Mouse (Mus musculus) MN1 (cell line): ENCODE measurements around the gene Cab39.
"Not testable (repeated sequence)": the region's sequence is repeated elsewhere in the genome, so short reads cannot be mapped to it uniquely, and the experiment has no call there.

ENCODE experiments used
- DNase-seq: peaks from one replicate; pipeline ENCODE4 v3.0.0-alpha.2; 2016; ENCODE audit warnings: low spot score

Gene Cab39

DNA sequence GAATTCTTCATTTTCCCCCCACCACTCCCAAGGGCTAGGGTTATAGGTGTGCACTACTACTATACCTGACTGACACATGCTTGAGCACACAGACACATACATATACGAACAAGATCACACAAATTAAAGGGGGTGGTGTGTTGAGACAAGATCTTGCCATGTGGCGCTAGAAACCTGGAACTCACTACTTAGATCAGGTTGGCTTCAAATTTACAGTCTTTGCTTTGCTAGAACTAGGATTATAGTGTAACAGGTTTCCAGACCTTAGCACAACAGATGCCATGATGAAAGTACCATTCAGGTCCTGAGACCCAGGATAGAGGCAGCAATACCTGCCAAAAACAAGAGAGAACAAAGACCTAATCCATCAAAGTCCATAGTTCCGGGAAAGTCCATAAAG is 1.8 kb upstream of the Cab39 start:
- DNase-seq, result no peak

DNA sequence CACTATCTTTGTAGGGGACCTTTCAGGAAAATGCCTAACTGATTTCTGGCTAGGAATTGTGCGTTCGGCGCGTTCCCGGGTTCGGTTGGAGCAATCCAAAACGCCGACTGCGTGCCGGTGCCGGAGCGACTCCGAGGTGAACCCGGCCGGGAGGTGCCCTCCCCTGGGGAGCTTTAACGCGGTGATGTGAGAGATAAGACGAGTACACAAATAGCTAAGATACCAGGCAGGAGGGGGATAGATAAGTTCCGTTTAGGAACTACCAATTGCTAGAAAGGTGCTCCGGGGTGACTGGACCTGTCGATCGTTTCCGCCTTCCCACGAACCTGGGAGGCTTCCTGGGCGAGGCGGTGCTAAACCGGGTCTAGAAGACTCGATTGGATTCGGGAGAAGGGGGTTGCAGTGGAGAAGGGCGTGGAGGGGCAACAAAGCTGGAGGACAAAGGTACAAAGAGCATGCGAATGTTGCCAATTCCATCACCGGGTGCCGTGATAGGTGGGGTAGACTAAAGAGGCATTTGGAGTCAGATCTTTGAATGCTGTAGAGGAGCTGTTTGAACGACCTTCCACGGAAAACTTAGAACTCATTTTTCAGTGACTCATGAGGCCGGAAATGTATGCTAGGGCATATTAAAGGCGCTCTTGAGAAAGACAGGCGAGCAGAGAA is 998 bp downstream of the Cab39 start:
- DNase-seq, result peak; percentile 42

DNA sequence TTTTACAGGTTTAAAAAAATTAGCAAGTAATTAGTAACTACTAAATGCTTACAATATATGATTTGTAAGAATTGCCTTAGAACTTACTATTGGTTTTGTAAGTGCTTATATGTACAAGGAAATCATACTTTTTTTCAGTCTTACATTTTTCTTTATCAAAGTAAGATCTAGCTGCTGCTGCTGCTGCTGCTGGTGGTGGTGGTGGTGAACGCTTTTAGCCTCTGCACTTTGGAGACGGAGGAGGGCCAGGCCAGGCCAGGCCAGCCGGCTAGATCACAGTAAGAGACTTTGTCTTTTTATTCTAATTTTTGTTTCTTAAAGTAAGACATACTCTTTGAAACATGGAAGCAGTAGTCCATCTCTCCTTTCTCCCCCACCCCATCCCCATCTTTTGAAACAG is 2.0 kb downstream of the Cab39 start:
- peak; percentile 10 for DNase-seq

DNA sequence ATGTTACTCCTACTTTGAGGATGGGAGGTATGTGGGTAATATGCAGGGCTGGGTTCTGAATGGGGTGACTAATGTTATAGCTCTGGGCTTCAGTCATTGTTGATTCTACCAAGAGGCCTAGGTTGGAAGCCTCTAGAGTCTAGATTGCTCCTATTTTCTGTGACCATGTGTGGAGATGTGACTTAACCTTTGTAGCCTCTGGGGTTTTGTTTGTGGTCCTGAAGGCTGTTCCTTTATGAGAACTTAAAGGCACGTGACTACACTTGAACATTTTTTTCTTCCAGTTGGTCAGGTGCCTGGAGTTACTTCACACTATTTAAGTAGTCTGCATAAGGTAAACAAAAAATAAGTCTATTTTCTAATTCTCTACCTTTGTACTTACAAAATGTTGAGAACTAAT is 6.5 kb downstream of the Cab39 start:
- no peak for DNase-seq

DNA sequence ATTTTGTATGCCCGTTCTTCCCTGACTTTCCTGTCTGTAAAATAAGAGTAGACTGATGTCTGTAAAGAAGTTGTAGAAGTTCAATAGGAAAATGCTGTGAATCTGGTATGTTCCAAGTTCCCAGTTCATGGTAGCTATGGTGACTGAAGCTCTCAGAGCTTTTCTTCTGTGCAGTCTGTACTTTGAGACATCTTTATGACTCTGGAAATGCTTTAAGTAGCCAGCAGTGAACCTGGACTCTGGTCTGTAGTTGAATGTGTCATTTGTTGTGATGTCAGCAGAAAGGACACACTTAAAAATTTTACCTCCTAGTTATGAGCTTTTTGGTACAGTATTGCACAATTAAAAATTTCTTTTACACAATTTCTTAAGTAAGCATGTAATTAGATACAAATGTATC is 9.3 kb downstream of the Cab39 start:
- no peak for DNase-seq

DNA sequence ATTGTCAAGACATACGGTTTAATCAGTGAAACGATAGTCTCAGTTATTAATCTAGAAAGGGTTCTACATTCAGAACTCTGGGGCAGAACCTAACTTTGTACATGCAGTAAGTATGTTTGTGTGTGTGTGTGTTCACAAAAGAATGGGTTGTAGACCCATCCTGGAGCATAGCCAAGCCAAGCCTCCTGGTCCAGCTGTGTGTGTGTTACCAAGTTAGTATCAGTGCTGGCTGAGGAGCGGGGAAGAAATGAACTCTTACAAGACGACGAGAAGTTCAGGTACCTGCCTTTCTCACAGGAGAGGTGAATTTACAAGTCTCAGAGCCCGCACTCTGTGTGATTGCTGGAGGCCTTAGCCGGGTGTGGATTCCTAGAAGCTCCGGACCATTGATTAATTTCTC is 11.3 kb downstream of the Cab39 start:
- no peak for DNase-seq

DNA sequence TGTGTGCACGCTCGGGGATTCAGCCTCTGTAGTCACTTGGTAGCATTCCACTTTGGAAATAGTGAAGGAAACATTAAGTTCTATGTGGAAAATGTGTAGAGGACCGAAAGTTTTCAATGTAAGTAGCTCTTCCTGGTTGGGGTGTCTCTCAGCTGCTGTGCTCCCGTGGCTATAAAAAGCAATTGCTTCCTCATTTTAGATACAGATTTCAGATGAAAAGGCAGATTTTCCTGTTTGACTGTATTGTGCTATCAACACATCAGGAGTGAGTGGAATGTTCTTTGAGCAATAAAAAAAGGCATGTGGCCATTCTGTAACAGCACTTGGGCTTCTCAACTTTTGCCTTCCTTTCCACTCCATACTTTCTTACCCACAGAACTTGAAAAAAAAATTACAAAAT is 16.0 kb downstream of the Cab39 start:
- DNase-seq, result no peak

DNA sequence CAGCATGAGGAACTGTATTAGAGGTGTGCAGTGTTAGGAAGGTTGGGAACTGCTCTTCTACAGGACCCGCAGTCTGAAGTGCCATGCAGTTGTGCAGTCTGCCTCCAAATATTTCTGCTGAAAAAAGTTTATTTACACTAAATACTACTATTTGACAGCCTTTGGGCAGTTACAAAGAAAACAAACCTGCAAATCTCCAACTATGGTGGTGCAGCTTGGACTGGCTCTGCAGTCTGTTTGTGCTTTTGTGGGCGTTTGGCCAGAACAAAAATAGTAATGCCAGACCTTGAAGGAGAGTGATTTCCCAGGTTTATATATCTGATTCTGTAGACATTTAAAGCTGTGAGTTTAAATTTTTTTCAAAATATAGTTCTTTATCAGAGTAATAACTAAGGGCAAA is 17.1 kb downstream of the Cab39 start:
- DNase-seq, result no peak

DNA sequence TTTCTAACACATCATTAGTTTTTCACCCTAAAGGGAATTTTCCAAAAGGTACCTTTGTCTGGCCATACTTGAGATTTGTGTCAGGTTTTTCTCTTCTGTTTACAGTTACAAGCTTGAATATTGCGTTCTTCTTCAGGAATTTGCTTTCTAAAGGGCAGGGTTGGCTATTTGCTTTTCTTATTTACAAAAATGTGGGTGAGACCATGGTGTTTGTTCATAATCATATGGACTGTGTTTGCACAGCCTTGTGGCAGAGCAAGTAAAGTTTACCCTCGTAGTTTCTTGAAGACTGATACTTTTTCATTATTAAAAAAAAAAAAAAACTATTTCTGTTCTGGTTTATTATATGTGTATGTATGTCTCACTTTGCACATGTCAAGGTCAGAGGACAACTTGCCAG is 17.5 kb downstream of the Cab39 start:
- no peak for DNase-seq

DNA sequence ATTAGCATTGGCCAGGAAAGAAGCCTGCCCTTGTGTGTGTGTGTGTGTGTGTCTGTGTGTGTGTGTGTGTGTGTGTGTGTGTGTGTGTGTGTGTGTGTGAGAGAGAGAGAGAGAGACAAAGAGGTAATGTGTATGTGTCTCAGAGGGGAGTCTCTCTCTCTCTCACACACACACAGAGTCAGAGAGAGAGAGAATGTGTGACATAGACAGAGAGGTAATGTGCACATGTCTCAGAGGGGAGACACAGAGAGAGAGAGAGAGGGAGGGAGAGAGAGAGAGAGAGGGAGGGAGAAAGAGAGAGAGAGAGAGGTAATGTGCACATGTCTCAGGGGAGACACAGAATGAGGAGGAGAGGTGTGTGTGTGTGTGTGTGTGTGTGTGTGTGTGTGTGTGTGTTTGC is 21.0 kb downstream of the Cab39 start:
- not testable (repeated sequence) for DNase-seq

DNA sequence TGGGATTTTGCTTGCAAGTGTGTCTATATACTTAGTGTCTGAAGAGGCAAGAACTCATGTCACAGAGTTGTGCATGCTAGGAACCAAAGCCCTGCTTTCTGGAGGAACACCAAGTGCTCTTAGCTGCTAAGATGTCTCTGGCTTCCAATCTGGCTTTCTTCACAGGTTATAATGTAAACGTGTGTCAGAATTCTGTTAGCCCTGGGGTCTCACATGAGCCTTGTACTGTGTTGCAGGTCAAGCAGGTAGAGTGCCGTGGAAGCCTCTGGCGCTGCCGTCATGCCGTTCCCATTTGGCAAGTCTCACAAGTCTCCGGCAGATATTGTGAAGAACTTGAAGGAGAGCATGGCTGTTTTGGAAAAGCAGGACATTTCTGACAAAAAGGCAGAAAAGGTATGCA is 24.9 kb downstream of the Cab39 start:
- DNase-seq, result no peak

DNA sequence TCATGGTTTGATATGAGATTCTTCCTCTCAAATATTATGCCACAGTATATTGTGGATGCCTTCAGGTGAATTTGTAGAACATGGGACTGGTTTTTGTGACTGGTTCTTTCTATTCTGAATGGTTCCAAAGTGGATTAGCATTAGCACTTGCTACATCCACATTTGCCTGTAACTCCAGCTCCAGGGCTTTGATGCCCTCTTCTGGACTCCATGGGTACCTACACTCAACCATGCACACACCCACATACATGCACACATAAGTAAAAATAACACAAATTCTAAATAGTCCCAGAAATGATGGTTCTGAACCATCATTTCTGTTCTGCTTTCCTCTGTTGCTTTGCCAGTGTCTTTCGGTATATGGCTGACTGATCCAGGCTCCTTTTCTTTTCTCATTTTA is 26.5 kb downstream of the Cab39 start:
- no peak for DNase-seq

DNA sequence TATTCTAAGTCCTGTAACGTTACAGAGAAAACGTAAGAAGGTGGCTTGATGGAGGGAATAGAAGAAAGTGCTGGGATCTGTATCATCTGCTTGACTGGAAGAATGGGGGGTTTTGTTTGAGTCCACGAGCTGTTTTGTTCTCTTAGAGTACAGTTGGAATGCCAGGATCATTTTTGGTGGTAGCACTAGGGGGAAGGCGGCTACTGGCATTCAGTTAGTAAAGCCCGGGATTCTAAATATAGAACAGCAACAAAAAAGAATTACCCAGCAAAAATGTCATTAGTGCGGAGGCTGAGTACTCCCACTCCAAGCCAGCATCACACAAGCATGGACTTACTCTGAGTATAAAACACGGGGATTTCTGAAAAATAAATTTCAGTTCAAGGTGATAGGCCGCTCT is 29.0 kb downstream of the Cab39 start:
- DNase-seq, result no peak

DNA sequence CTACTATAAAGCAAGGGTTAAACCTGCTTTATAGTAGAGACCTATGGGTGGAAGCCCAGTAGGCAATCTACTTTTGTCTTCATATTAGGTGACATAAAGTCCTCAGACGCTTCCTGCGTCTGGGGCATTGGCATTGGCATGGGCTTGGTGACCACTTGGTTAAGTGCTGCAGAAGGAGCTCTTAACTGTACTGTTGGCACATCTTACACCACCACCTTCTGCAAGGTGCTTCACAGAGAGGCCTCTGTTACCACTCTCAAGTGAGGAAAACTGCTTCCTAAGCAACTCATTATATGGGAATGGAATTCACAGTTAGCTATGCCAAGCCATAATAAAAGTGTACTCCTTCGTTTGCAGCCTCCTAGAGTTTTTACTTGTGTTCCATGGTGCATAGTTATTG is 31.7 kb downstream of the Cab39 start:
- DNase-seq, result no peak

DNA sequence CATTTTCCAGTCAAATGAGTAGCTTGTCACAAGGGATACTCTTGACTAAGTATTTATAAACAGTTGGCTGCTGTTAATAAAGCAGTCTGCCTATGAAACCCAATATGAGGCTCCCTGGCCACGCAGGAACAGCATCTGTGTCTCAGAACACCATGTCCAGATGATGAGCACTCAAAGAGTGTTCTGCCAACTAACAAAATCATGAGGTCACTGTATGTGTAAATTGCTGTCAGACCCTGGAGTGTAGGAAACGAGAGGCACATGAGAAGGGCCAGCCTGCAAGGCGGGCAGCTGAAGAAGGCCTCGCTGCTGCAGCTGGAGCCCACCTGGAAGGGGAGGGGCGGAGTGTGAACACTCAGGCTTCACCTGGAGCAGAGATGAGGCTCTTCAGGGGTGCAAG is 33.9 kb downstream of the Cab39 start:
- no peak for DNase-seq

DNA sequence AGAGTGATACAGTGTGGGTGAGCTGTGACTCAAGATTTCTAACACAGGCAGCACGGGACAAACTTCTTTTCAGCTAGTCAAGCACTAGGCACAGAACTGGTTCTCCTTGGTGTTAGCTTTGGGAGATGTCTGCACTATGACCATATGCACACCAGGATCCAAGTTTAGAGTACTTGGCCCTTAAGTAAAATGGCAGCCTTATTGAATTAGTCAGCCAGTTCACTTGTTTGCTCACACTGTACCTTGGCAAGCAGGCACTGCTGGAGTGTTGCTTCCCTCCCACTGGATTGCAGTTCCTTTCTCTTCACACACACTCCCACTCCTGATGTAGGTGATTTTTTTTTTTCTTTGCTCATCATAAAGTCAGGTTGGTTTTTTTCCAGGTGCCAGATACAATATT is 35.8 kb downstream of the Cab39 start:
- no peak for DNase-seq

DNA sequence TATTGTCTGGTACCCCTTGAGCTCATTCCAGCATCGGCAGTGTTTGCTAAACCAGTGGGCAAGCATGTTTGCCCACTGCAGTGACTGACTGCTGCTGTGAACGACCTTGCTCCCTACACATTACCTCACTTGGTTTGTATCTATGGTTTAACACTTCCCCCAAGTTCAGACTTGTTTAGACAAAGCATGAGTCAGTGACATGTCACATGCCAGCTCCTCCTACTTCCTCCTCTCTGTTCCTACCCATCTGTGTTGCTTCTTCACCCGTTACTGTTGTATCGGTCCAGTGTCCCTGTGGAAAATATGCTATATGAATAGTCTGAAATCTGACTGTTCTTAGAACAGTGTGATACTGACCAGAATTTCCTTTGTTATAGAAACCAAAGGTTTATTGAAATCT is 44.8 kb downstream of the Cab39 start:
- DNase-seq, result no peak

DNA sequence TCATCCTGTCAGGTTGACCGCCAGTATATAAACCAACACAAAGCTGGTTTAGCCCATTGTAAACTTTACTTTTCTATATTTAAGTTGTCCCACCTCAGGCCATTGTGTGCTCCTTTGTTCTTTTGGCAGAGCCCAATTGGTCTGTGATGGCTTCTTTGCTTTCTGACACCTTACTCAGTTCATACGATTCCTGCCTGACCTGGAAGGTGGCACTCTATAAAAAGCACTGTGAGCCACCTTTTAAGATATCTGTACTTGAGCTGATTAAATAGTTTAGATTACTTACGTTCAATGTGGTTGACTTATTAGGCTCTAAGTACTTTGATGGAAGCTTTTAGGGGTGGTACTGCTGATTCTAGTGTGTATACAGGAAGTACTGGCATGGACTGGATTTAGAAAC is 46.1 kb downstream of the Cab39 start:
- no peak for DNase-seq

DNA sequence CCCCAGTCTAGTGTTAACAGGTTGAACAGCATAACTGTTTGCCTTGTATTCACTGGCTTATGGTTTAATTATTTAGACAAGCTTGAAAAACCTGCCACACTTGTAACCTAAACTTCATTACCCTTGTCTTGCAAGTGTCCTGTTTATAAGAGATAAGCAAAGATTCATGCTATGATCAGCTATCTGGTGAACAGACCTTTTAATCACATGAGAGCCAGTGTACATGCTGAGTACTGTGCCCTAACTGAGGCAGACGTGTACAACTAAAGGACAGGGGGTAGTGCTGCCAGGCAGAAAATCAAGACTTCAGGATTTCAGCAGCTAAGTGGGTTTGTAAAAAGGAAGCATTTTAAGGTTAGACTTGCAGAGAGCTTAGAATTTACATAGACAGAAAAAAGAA is 46.5 kb downstream of the Cab39 start:
- no peak for DNase-seq

DNA sequence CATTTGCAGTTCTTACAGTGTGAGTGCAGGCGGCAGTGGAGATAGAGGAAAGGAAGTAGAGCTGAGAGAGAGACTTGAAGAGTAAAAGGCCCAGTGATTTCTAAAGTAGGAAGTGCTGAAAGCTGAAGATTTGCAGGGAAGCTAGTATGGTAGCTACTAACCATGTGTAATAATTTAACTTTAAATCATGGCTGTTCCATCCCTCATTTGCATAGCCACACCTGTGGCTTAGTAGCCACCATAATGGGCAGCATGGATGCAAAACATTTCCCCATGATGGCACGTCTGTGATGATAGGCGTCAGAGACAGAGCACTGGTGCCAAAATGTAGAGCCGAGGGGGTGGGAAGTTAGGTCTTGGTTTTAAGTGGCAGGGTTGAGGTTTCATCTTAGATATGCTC is 47.2 kb downstream of the Cab39 start:
- DNase-seq, result no peak

DNA sequence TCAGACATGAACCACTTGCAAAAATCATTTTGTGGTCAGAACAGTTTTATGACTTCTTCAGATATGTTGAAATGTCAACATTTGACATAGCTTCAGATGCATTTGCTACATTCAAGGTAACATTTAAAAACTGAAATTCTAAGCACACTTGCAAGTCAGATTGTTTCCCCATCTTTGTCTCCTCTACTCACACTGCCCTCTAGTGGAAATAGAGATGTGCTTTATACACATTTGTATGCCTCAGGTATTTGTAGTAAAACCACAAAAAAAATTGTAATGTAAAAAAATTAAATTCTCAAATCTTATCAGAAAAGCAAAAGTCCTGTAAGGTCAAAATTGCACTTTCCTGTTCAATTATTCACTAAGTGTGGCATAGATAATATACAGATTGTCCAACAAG is 49.0 kb downstream of the Cab39 start:
- DNase-seq, result peak; percentile 42

DNA sequence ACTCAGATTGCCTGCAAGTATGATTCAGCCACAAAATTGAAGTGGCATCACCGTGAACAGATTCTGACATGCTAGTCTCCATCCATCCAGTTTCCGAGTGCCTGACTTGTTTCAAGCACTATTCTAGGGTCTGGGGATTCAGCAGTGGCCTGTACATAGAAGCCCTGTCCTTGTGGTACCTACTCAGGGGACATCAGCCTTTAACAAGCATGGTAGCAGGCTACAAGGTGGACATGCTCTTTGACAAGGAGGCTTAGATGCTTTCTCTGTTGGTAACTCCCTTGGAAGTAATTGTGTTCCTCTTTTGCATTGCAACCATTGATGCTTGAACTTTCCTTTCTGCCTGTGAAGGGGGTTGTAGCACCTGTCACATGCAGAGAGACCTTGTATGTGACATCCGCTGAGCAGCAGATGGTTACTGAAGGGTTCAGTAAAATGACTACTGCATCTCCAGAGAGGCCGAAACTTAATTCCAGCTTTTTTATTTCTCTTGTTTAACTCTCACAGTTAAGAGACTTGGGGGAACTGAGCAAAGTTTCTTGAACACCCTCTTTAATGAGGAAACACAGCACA is 50.1 kb downstream of the Cab39 start:
- DNase-seq, result no peak

DNA sequence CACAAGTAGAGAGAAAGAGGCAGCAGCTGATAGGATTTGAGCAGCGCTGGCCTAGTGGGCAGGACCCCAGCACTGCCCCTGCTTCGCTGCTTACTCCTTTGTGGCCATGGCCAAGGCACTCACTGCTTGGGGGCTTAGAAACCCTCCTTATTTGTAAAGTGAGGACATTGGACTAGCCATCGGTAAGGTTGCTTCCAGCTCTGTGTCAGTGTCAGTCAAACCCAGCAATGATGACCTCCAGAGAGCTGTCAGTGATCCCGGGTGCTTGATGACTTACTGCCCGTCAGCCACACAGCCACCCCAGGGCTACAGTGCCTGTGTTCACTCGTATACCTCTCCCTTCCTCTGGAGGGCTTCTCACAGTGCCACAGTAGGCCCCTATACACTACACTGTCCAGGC is 51.7 kb downstream of the Cab39 start:
- no peak for DNase-seq

DNA sequence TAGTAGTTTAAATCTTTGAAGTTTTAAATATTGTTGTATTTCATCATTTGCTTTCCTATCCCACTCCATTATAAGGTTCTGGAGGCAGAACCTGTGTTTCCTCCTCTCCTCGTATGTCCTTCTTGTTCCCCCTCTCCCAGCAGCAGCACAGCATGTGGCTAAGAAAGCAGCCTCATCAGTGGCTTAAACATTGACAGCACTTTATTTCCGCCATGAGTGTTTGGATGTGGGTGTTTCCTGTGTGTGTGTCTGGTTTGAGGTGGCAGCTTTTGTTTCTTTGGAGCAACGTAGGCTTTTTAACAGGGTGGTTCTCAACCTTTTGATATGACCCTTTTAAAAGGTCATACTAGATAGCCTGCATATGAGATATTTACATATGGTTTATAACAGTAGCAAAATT is 52.2 kb downstream of the Cab39 start:
- DNase-seq, result no peak

DNA sequence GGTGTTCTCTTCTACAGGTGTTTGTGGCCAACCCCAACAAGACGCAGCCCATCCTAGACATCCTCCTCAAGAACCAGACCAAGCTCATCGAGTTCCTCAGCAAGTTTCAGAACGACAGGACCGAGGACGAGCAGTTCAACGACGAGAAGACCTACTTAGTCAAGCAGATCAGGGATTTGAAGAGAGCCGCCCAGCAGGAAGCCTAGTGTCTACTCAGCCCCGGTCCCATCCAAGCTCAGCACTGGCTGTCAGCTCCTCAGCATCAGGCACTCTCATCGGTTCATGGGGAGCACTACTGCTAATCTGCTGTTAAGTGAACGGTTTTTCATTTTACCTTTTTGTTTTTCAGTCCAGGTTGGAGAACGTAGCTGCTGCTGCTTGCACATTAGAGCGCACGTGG is 55.8 kb downstream of the Cab39 start:
- DNase-seq, result no peak
